Mouse (Mus musculus) E14TG2a.4 (cell line): Measurements from ENCODE around the gene Rpl4.

Source experiments
- CTCF ChIP-seq: conservative IDR thresholded peaks from 2 replicates; pipeline ENCODE4 v1.5.1; 2014; ENCODE audit warnings: low read length
- NANOG ChIP-seq: IDR thresholded peaks from 2 replicates; pipeline ENCODE4 v1.6.1; 2014; ENCODE audit warnings: borderline replicate concordance, low read length, mixed read lengths
- POU5F1 ChIP-seq: IDR thresholded peaks from 2 replicates; pipeline ENCODE4 v1.6.1; 2014; ENCODE audit warnings: low read length, borderline replicate concordance

DNA sequence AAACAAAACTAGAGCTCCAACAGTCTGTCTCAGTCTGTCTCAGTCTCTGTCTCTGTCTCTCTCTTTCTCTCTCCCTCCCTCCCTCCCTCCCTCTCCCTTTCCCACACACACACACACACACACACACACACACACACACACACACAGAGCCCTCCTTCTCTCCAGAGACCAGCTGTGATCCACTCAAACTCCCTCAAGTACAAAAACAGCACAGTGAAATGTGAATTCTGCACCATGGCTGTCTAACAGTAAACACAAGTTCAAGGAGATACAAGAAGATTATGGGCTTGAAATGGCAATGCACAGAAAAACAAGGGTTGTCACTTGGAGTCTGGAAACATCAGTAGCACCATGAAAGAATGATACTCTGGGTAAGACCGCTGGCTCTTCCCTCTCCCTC is 46.1 kb downstream of the Rpl4 start:
- TF ChIP-seq CTCF (no peak), POU5F1 (no peak), NANOG (no peak)
